Mouse (Mus musculus): ENCODE data around the gene Rasl11b. TPM values are rescaled to one million over a fixed set of nuclear protein-coding genes. Genes with fewer than 3 reads are reported as not detected.
A peak's percentile ranks its signal among the peaks of the same experiment; 100 is the strongest.

Rasl11b gene
- polyA plus RNA-seq, 1 experiment, result 3.8 TPM

DNA sequence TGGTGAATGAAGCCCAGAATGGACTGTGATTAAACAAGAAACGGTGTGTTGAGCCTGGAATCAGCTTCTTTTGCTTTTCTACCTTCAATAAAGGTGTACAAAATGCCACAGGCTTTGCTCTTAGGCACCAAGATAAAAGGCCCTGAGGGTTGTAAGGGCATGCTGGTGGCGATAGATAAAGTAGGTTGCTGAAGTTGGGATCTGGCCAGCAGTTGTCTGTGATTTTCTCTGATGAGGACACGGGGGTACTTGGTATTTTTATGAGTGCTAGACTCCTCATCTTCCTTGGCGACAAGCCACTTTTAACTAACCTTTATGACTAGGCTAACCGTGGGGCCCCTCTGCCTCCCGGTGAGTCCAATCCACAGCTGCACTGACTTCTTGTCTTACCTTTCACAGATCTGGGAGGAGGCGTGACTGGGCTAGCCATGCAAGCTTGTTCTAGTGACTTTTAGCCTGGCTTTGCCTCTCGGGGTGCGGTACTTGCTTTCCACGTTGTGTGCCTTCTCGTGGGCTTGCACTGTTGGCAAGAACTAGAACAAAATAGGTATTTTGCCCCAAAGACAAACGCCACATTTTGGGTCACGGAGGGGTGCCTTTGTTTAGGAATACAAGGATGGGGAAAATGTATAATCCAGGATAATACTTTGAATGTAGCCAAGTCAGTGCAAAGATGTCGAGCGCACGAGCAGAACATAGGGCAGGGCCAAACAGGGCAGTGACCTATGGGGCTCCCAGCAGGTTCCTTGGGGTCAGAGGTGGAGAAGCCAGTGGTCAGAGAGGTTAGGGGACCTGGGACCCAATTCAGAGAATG is 852 bp upstream of the Rasl11b start:
- Histone ChIP-seq H3K27ac (ENCODE audit: control insufficient read depth, insufficient read depth, low read depth, low read length) (peak overlapping the region; percentile 54; the same call in 1 of the 2 replicates), H3K36me3 (ENCODE audit: control insufficient read depth, insufficient read depth, low read length) (no peaks in the 10 kb centered on the region), H3K27me3 (ENCODE audit: control insufficient read depth, insufficient read depth, low read length) (no peaks in the 10 kb centered on the region), H3K4me1 (ENCODE audit: control insufficient read depth, insufficient read depth, low read length) (peaks cover 18% of the 10 kb centered on the region), H3K4me3 (ENCODE audit: control insufficient read depth, low read depth, low read length) (peak overlapping the region; percentile 98)
- TF ChIP-seq POLR2A (IDR thresholded peaks at IDR 0.05; ENCODE audit: control insufficient read depth, low read depth, low read length) (no peak), CTCF (IDR thresholded peaks at IDR 0.05; ENCODE audit: control insufficient read depth, insufficient read depth, insufficient replicate concordance, low read depth, low read length) (no peak)

DNA sequence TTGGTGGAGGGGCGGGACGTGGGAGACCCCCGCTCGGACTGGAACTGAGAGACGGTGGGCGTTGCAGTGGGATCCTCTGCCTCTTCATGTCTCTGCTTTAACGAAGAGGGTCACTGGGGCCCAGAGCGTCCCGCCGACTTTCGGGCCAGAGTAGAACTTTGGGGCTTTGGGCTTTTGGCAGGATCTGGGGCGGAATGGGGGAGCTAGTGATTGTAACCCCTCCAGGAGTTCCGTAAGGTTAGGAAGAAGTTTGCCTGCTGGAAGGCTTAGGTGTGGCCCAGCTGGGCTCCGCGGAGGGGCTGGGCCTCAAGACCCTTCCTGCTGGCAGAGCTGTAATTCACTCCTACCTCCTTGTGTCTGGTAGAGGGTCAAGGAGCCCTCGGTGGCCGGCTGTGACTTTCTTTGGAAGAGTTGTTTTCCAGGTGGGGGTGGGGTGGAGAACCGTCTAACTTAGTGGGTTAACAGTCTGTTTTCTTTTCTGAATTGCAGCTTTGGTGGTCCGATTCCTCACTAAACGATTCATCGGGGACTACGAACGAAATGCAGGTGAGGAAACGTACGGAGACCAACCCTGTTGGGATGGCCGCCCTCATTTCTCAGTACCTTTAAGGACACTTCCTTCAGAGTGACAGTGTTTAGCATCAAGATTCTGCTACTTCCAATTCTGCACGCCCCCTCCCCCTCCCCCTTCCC is 674 bp downstream of the Rasl11b start:
- Histone ChIP-seq H3K27ac (ENCODE audit: control insufficient read depth, insufficient read depth, low read depth, low read length) (peak overlapping the region; percentile 71), H3K36me3 (ENCODE audit: control insufficient read depth, insufficient read depth, low read length) (no peaks in the 10 kb centered on the region), H3K27me3 (ENCODE audit: control insufficient read depth, insufficient read depth, low read length) (no peaks in the 10 kb centered on the region), H3K4me3 (ENCODE audit: control insufficient read depth, low read depth, low read length) (peak overlapping the region; percentile 98), H3K4me1 (ENCODE audit: control insufficient read depth, insufficient read depth, low read length) (peaks cover 18% of the 10 kb centered on the region)
- no peak for TF ChIP-seq CTCF (IDR thresholded peaks at IDR 0.05; ENCODE audit: control insufficient read depth, insufficient read depth, insufficient replicate concordance, low read depth, low read length)
- TF ChIP-seq POLR2A (IDR thresholded peaks at IDR 0.05; ENCODE audit: control insufficient read depth, low read depth, low read length), result no peak

DNA sequence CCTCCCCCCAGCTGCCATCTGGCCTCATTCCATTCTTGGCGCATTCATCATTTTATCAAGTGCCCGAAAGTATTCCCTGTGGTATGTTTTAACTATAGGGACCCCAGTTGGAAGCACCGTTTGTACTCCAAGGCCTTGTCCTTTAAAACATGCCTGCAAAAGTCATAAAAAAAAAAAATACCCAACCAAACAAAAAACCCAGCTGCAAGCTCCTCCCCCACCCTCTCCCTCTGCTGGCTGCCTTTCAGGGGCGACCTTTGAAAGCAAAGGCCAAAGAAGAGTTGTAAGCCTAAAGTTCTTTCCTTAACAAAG is 1.2 kb downstream of the Rasl11b start:
- no peak overlapping the region for H3K4me3 ChIP-seq (ENCODE audit: control insufficient read depth, low read depth, low read length)
- TF ChIP-seq POLR2A (IDR thresholded peaks at IDR 0.05; ENCODE audit: control insufficient read depth, low read depth, low read length), result no peak
- no peak for TF ChIP-seq CTCF (IDR thresholded peaks at IDR 0.05; ENCODE audit: control insufficient read depth, insufficient read depth, insufficient replicate concordance, low read depth, low read length)
- H3K36me3 ChIP-seq (ENCODE audit: control insufficient read depth, insufficient read depth, low read length), result no peaks in the 10 kb centered on the region
- no peak overlapping the region for H3K27ac ChIP-seq (ENCODE audit: control insufficient read depth, insufficient read depth, low read depth, low read length)
- H3K4me1 ChIP-seq (ENCODE audit: control insufficient read depth, insufficient read depth, low read length), result peaks cover 18% of the 10 kb centered on the region
- no peaks in the 10 kb centered on the region for H3K27me3 ChIP-seq (ENCODE audit: control insufficient read depth, insufficient read depth, low read length)

DNA sequence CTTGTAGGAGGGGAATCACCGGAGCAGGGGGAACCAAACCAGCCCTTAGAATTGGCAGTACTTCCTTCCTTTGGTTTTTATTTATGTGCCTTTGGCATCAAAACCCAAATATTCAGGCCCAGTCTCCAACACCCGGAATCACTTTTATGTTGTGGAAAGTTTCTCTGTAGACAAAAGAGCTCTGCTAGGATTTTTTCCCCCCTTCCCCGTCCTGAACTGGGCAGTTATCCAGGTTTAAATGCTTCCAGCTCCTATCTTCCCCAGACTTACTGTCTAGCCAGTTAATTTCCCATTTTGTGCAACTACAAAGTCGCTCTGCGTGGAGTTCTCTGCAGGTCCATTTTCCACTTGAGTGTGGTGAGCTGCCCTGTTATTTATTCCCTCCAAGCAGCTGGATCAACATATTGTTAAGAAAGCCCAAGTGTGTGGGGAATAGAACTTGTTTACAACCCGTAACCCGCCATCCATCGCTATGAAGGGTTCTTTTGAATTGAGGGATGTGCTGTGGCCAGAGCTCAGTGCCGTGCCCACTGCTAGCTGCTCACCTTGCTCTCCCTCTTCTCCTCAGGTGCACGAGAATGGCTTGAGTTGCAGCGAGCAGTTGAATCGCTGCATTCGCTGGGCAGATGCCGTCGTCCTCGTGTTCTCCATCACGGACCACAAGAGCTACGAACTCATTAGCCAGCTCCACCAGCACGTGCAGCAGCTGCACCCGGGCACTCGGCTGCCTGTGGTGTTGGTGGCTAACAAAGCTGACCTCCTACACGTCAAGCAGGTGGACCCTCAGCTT is 2.6 kb downstream of the Rasl11b start:
- Histone ChIP-seq H3K4me3 (ENCODE audit: control insufficient read depth, low read depth, low read length) (no peak overlapping the region), H3K36me3 (ENCODE audit: control insufficient read depth, insufficient read depth, low read length) (no peaks in the 10 kb centered on the region), H3K4me1 (ENCODE audit: control insufficient read depth, insufficient read depth, low read length) (peaks cover 18% of the 10 kb centered on the region), H3K27me3 (ENCODE audit: control insufficient read depth, insufficient read depth, low read length) (no peaks in the 10 kb centered on the region), H3K27ac (ENCODE audit: control insufficient read depth, insufficient read depth, low read depth, low read length) (no peak overlapping the region)
- no peak; the same call in 1 of the 2 replicates for TF ChIP-seq POLR2A (IDR thresholded peaks at IDR 0.05; ENCODE audit: control insufficient read depth, low read depth, low read length)
- no peak for TF ChIP-seq CTCF (IDR thresholded peaks at IDR 0.05; ENCODE audit: control insufficient read depth, insufficient read depth, insufficient replicate concordance, low read depth, low read length)

DNA sequence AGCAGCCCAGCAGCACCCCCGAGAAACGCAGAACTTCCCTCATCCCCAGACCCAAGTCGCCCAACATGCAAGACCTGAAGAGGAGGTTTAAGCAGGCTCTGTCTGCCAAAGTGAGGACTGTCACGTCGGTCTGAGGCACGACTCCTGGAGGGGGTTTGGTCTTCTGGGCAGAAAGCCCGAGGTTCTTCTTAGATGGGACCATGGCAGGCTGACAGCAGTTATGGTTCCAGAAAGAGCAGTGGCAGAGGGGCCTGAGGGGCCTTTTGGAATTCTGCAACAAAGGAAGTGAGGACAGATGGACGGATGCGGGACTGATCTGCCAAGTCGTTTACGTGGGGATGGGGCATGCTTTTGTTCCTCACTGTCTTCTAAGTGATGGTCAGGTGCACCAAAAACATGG is 3.4 kb downstream of the Rasl11b start:
- H3K27ac ChIP-seq (ENCODE audit: control insufficient read depth, insufficient read depth, low read depth, low read length), result no peak overlapping the region
- no peak overlapping the region for H3K4me3 ChIP-seq (ENCODE audit: control insufficient read depth, low read depth, low read length)
- no peaks in the 10 kb centered on the region for H3K36me3 ChIP-seq (ENCODE audit: control insufficient read depth, insufficient read depth, low read length)
- peaks cover 18% of the 10 kb centered on the region for H3K4me1 ChIP-seq (ENCODE audit: control insufficient read depth, insufficient read depth, low read length)
- no peaks in the 10 kb centered on the region for H3K27me3 ChIP-seq (ENCODE audit: control insufficient read depth, insufficient read depth, low read length)
- TF ChIP-seq POLR2A (IDR thresholded peaks at IDR 0.05; ENCODE audit: control insufficient read depth, low read depth, low read length) (no peak), CTCF (IDR thresholded peaks at IDR 0.05; ENCODE audit: control insufficient read depth, insufficient read depth, insufficient replicate concordance, low read depth, low read length) (no peak)

DNA sequence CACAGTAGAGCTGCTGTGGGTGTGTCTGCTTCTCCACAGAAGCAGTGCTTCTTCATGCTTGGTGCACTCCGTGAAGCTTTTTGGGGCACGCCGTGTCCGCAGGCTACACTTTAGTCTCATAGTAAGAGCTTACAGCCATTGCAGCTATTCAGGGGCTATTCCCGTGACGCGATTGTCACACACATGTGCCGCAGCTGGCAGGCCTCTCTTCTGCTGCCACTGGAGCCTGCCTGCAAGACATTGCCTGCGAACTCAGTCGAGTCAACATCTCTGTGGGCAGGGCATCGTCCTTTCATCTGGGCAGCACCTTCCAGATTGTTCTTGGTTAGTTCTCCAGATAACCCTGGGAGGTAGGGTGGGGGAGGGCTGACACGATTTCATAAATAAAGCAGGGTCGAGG is 4.7 kb downstream of the Rasl11b start:
- no peak overlapping the region for H3K27ac ChIP-seq (ENCODE audit: control insufficient read depth, insufficient read depth, low read depth, low read length)
- no peaks in the 10 kb centered on the region for H3K36me3 ChIP-seq (ENCODE audit: control insufficient read depth, insufficient read depth, low read length)
- no peak overlapping the region for H3K4me3 ChIP-seq (ENCODE audit: control insufficient read depth, low read depth, low read length)
- no peaks in the 10 kb centered on the region for H3K27me3 ChIP-seq (ENCODE audit: control insufficient read depth, insufficient read depth, low read length)
- H3K4me1 ChIP-seq (ENCODE audit: control insufficient read depth, insufficient read depth, low read length), result peaks cover 11% of the 10 kb centered on the region
- TF ChIP-seq POLR2A (IDR thresholded peaks at IDR 0.05; ENCODE audit: control insufficient read depth, low read depth, low read length) (no peak), CTCF (IDR thresholded peaks at IDR 0.05; ENCODE audit: control insufficient read depth, insufficient read depth, insufficient replicate concordance, low read depth, low read length) (no peak)

DNA sequence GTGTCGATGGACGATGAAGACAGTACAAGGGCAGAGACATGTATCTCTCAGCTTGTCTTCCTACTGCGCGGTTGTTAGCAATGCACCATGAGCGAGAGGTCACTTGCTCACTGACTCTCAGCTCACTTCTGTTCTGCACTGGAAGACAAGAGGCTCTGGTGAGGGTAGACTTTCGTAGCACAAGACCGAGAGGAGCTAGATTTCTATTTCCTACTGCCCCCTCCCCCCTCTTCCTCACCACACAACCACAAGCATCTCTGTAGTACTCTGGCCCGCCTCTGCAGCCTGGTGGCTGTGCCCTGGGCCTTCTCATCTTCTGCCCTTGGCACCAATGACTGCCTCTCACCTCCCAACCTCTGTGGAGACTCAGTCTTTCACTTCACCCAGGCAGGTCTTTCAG is 5.4 kb downstream of the Rasl11b start:
- no peak overlapping the region for H3K4me3 ChIP-seq (ENCODE audit: control insufficient read depth, low read depth, low read length)
- TF ChIP-seq POLR2A (IDR thresholded peaks at IDR 0.05; ENCODE audit: control insufficient read depth, low read depth, low read length), result no peak
- peaks cover 6% of the 10 kb centered on the region for H3K4me1 ChIP-seq (ENCODE audit: control insufficient read depth, insufficient read depth, low read length)
- no peaks in the 10 kb centered on the region for H3K36me3 ChIP-seq (ENCODE audit: control insufficient read depth, insufficient read depth, low read length)
- H3K27me3 ChIP-seq (ENCODE audit: control insufficient read depth, insufficient read depth, low read length), result no peaks in the 10 kb centered on the region
- H3K27ac ChIP-seq (ENCODE audit: control insufficient read depth, insufficient read depth, low read depth, low read length), result no peak overlapping the region
